Mouse (Mus musculus) urinary bladder, adult 2 months (tissue): ENCODE data around the gene Hipk3. TPM values are rescaled to one million over a fixed set of nuclear protein-coding genes. Genes with fewer than 3 reads are reported as not detected.

ENCODE experiments used
- DNase-seq: peaks from one replicate; pipeline ENCODE4 v3.0.0; 2022; ENCODE audit warnings: low spot score
- polyA plus RNA-seq: library from polyadenylated mRNA; depleted of rRNA; stranded (reverse); fragments of >200 nt; gene quantifications from 2 replicates; pipeline ENCODE4 v1.2.3, GENCODE M21; 2012; rRNA removed

The Hipk3 gene
- polyA plus RNA-seq: 33.0 and 43.4 TPM in 2 replicates

DNA sequence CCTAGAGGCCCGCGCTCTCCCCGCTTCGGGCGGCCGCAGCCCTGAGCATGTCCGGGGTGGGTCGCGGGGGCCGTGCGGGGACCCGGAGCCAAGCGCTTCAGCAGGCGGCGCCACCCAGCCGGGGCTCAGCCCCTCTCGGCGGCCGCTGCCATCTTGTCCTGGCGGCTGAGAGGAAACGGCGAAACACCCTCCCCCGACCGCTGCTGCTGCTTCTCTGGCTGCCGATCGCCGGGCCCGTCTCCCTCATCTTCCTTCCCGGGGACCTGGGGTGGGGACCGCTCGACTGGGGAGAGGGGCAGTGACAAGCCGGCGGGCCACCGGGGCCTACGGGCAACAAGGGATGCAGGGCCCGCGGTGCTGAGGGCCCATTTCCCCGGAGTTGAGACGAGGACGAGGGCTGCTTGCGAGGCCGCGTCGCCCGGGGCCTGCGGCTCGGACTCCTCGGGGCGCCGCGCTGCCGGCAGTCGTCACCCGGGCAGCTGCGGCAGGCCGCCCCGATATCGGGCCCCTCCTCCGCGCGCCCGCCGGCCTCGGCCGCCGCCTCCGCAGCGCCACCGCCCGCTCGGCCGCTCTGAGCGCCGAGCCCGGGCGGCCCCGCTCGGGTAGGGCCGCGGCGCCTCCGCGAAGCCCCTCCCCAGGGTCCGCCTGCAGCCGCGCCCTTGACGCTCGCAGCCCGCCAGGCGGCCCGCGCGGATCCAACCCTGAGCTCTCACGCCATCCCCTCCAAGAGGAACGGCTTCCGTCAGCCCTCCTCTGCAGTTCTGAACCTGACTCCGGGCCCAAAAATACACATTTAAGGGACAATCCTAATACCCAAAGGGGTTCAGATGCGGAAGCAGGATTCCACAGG lies at the start of gene Hipk3:
Gene Hipk3, minus strand, starts transcription at position 496 of the 850 bp plus-strand sequence.
- DNase-seq: peak; percentile 76

DNA sequence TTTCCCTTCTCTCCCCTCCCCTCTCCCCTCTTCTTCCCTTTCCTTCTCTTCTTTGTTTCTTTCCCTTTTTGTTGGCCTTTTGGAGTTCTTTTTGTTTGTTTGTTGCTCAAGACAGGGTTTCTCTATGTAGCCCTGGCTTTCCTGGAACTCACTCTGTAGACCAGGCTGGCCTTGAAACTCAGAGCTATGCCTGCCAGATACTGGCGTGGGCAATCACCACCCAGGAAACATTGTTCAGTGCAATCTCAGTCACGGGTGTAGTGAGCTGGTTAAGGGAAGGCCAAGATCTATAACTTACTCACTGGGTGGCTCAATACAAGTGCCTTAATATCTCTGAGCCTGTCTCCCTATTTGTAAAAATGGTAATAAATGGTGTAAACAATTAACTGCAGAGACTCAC lies 46.0 kb upstream of the Hipk3 start:
- no peak for DNase-seq

DNA sequence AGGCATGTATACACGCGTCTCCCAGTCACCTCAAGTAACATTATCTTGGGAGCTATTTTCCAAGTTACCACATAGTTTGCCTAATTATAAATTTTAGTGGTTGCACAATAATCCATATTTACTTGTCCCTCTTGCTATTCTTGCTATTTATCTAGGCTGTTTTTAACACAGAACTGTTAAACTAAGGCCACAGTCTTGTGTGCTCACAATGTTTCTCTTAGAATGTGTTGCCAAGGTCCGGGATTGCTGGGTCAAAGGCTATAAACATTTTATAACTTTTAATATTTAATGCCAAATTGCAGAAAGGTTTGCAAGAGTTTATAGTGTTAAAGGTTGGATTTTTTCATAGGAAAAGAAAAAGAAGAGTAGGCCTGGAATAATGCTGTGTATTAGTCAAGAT lies 40.5 kb upstream of the Hipk3 start:
- DNase-seq: no peak

DNA sequence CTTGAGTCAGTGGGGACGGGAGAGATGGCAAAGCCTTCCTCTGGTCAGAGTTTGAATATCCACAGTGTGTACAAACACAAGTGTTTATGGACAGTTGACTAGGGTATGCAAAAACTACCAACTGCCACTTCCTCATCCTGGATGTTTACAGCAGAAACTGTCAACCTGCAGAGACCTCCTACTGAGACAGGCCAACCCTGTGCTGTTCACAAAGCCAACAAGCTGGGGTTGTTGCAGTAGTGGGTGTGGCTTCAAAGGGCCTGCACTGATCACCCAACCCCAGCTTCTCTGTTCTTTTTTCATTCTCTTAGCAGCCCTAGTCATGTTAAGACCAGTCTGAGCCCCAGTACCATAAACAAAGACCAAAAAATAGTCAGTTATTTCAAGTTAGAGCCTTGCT lies 38.3 kb upstream of the Hipk3 start:
- no peak for DNase-seq

DNA sequence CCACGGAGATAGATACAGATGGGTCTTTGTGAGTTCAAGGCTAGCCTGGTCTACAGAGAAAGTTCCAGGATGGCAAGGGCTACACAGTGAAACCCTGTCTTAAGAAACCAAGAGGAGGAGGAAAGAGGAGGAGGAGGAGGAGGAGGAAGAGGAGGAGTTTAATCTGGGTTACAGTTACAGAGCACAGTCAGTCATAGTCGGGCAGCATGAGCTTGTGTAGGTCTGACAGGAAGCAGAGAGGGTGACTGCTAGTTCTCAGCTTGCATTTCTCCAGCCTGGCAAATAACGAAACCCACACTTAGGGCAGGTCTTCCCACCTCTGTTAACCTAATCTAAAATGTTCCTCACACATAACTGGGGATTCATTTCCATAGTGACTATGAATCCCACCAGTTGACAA lies 32.3 kb upstream of the Hipk3 start:
- DNase-seq: no peak

DNA sequence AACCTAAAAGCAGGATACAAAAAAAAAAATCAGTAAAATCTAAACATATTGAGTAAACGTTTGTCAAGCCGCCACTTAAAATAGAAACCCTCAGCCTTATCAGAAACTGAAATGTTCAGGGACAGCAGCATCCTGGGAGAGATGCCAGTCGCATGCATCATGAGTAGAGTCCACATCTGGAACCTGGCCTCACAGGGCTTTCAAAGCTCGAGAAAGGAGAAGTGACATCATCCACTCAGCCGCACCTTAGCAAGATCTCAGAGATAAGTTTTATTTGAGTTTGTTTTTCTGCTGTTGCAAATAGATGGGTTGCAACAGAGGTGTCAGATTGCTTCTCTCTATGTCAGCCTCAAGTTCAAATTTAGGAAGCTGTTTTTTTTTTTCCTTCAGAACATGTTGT lies 31.3 kb upstream of the Hipk3 start:
- no peak for DNase-seq

DNA sequence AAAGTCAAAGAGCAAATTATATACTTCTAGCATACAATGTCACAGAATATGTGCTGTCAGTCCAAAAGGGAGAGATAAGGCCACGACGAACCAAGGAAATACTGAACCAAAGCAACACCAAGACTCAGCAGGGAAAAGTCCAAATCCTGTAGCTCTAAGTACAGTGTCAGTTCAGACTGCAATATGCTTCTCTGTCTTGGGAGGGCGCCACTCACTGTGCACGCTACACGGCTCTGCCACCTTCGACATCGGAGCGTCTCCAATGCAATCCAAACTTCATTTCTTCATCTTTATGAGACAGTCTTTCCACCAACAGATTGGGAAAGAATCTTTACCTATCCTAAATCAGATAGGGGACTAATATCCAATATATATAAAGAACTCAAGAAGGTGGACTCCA lies 17.4 kb upstream of the Hipk3 start:
- DNase-seq: no peak

DNA sequence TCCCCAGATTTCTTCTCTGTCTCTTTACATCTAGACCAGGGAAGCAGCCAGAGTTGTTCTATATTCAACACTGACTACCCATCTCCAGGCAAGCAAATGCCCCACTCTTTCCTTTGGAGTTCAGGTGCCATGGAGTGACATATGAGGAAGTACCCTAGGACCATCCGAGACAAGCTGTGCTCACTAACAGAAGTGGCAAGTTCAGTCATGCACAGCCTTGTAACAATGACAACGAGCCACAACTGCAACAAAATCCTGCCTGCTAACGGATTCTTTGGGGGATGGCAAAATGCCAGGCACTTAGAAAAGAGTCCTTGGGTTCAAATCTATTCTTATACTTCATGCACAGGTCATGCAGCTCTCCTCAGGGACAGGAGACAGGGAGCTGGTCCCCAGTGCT lies 8.1 kb upstream of the Hipk3 start:
- DNase-seq: no peak

DNA sequence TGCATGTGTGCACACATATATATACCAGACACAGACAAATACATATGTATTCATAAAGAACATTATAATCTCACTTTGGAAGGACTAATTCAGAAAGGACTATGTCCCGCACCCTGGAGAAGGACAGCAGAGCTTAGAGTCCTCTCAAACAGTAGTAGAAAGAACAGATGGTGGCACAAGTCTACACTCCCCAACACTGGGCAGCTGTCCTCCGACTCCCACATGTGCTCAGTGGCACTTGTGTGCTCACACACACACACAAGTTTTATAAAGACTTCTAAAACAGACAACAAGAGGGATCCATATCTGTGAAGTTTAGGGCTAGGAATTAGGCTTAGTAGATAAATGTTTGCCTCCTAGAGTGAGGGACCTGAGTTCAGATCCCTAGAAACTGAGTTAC lies 6.8 kb upstream of the Hipk3 start:
- no peak for DNase-seq

DNA sequence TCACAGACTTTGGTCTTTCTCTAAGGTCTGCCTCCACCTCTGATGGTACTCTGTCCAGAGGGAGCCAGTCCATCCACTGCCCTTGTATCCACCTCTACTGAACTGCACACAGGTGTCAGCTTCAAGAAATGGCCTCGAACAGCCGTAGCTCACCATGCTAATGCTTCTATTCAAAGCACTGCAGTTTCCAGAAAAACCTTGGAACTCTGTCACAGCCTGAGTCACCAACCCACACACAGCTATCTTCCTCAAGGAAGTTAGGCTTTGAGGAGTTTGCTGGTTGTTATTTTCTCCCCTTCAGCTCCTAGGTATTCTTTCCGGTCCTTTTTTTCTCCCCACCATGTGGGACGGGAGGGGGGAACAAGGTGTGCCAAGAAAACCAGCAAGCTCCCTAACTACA lies 3.5 kb upstream of the Hipk3 start:
- no peak for DNase-seq

DNA sequence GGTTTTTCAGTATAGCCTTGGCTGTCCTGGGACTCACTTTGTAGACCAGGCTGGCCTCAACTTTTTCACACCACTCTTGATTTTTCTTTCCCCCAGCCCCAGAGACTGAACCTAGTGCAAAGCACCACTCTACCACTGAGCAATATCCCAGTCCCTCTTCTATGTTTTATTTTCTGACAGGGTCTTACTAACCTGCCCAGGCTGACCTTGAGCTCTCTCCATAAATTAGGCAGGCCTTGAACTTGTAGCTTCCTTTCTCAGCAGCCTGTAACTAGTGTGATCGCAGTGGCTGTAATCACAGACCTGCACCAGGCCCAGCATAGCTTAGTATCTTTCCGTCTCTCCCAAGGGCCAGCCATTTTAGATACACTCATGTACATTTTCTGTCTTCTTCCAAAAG lies 3.0 kb upstream of the Hipk3 start:
- DNase-seq: no peak

DNA sequence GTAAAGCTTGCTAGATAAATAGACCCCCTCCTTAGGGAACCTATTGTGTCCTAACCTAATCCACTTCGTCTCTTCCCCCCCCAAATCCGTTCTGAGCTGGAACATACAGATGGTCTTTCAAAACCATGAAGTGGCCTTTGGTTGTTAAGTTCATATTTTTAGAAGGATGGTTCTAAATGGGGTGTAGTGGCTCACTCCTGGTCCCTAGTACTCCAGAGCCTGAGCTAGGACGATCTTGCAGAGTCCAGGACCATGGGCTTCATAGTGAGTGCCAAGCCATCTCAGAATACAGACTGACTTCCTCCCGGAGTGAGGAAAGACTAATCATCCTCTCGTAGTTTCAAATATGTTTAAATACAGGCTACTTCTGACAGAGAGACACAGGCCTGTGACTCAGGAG lies 2.0 kb upstream of the Hipk3 start:
- no peak for DNase-seq

DNA sequence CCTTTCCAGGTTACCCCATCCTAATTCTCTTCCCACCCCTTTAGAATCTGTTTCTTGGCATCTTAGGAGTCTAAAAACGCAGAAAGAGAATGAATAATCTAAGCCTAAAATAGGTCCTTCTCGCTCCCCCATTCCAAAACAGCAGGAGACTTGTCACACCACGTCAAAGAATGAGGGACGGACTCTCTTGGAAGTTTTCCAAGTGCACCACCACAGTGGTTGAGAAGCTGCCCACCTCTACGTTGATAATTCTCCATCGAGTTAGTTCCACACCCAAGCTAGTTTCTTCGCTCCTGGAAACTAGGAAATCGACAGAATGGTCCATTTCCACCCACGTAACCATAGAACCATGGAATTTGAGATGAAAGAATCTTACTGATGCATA lies 547 bp upstream of the Hipk3 start:
- DNase-seq: no peak

DNA sequence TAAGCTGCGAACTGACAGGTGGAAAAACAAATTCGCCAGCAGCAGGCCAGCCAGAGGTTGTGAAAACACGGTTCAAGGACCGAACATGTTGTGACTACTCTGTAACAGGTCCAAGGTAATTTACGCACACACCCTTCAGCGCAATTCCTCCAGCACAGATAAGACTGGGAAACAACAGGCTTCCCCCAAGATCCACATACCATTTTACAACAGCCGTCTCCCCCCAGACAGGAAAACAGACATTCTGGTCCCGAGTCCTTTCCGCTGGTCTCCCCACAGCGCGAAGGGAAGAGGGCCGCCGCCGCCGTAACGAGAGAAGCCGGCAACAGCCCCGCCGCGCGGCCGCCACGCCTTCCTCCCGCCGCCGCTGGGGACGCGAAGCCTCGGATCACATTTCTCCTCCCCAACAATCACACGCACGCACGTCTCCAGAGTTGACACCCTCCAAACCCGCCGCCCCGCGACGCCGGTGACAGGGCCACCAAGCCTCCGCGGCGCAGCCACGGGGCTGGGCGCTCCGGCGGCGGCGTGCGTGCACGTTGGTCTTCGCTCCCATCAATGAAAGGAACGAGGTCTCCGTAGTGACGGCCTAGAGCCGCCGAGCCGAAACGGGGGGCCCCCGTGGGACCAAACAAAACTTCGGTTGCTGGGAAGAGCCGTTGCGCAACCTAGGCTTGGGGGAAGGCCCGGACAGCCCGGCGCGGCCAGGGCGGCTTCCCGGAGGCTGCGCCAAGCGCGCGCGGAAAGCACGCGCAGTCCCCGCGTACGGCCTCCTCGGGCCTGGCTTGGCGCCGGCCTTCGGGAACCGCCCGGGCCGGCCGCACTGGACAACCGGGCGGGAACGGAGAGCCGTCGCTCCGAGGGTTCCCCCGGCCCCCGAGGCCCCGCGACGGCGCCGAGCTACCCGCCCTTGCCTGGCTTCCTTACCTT lies 960 bp downstream of the Hipk3 start:
- DNase-seq: peak; percentile 85

DNA sequence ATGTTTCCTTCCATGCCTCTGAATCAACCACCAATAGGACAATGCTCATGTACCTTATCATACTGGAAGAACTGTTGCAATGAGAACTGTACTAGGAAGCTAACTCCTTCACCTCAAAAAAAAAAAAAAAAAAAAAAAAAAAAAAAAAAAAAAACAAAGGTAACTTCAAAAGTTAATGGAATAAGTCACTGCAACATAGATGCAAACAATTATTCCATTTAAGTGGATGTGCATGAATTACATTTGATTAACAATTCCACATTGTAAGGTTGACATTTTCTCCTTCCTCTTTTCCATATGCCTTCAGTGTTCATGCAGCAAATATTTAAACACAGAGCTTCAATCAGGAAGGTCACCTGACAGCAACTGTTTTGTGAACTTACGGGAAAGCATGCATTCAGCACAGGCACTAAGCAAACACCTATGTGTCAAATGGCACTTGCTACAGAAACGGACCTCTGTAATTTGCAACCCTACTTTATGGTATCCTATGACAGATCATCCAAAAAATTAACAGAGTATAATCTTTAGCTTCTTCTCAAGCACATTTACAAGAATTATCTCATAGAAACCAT lies 2.9 kb downstream of the Hipk3 start:
- no peak for DNase-seq

DNA sequence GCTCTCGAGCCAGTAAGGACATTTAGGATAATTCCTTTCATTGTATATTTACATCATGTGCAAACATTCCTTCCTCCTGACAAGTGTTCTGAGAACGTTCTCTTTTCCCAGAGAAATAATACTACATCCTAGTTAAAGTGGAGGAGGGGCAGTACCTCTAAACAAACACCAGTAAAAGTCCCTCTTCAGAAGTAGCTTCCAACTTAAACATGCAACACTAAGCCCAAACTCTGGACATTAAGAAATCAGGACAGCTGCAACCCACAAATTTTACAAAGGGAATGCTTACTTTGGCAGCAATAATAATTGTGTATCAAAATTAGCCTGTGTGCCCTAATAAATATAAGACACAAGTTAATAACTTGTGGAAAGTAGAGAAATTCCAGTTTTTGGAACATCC lies 3.5 kb downstream of the Hipk3 start:
- no peak for DNase-seq

DNA sequence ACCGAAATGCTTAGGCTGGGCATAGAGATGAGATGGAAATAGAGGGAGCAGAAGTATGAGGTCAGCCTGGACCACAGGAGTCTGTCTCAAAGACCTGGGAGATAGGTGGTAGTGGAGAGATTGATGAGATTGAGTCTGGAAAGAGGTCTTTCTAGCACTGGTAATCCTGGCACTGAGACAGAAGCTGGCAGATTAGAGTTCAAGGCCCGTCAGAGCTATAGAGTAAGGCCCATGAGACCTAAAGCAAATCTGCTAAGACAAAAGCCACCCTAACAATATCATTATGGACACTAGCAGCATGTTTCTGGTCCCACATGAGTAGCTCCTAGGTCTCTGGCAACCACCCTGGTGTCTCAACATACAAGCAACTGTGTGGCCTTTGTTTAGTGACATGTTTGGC lies 4.4 kb downstream of the Hipk3 start:
- no peak for DNase-seq

DNA sequence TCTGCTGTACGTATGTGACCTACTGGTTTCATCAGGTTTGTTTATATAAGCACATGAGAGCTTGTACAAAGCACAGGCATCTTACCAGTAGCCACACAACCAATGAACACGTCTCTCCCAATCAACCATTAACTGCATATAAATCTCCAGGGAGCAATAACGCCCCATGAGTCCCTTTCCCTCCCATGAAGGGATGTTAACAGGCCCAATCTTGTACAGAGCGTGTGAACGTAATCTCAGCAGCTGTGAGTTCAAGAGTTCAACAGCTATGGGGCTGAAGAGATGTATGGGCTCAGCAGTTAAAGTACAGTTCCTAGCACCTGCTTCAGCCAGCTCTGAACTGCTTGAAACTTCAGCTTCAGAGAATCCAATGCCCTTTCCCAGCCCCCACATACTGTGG lies 9.8 kb downstream of the Hipk3 start:
- no peak for DNase-seq

DNA sequence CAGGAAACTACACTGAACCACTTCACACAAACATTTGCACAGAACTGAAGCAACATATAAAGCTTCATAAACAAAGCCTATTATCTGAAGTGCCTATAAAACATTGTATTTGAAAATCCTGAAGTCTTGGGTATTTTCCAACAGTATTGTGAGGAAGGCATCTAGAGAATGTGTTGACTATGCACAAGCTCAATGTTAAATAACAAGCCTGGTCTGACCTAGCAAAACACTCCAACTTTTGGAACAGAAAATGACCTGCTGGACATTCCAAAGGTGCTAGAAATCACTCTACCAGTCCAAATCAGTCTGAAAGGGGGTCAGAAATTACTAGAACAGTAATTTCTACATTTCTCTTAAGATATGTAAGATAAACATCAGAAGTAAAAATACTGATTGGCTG lies 12.1 kb downstream of the Hipk3 start:
- DNase-seq: no peak

DNA sequence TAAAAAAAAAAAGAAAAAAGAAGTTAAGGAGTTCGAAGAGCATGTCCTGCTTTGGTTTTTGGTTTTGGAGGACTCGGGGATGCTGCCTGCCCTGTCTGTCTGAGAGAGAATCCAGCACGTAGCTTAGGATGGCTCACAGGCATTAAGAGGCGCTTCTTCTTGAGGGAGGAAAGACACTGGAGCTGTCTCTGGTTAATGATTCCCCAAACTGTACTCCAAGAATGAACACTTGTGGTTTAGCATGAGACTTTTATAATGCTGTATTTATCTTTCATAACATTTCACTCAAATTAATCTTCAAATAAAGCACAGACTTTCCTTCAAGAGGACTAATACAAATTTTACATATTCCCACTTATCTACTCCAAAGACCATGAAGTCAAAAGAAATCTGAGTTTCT lies 15.2 kb downstream of the Hipk3 start:
- no peak for DNase-seq

DNA sequence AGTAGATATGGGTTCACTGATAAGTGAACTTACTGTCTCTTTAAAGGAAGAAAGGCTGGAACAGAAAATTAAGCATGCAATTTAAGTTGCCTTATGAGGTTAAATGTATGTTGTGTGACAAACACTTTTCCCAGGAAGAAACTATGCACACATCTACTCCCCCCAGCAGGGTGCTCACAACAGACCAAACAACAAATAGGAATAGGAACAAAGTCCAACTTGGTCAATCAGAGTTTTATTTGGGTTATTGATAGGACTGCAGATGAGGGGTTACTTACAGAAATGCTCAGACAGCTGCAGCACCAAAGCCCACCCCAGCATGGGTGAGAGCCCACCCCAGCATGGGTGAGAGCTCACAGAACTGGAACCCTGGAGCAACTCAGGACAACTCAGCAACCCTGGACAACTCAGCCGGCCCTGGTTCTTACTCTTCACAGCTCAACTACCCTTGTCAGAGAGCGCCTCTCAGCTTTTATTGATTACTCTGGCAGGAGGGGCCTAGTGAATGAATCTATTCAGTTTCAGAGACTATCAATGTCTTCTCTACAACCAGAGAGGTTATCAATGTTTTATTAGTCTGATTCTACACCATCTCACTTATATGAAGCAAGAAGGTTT lies 16.7 kb downstream of the Hipk3 start:
- DNase-seq: no peak

DNA sequence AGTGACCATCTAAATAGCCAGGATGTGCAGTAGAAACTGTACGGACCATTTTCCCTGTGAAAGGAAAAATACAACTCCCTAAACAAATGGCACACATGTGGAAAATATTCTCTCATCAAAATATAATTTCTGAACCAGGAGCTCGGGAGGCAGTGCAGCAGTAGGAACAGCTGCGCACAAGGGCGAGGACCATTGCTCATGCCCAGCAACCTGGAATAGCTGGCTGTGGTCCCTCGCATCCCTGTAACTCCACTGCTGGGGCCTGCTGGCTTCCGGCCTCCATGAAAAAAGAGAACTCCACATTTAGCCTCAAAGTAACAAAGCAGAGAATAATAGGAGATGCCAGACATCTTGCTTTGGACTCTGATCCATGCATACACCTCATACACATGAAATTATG lies 22.2 kb downstream of the Hipk3 start:
- no peak for DNase-seq
